Mouse (Mus musculus) left cerebral cortex, adult 8-10 months (tissue): ENCODE data around the gene Slc9a9. TPM values are rescaled to one million over a fixed set of nuclear protein-coding genes. Genes with fewer than 3 reads are reported as not detected.
A peak's percentile ranks its signal among the peaks of the same experiment; 100 is the strongest.

Experiments used
- DNase-seq, 2 experiments: peaks; one replicate each; pipeline ENCODE4 v3.0.0; 2022; ENCODE audit warnings: low spot score in 2 of 2
- total RNA-seq, 4 experiments: library from RNA; stranded (reverse); gene quantifications; 2 replicates each; pipeline ENCODE4 v1.2.4; 2022

Gene Slc9a9
- total RNA-seq, 4 experiments from 2014 or later, result 20.8 to 27.9 (median 24.4) TPM

DNA sequence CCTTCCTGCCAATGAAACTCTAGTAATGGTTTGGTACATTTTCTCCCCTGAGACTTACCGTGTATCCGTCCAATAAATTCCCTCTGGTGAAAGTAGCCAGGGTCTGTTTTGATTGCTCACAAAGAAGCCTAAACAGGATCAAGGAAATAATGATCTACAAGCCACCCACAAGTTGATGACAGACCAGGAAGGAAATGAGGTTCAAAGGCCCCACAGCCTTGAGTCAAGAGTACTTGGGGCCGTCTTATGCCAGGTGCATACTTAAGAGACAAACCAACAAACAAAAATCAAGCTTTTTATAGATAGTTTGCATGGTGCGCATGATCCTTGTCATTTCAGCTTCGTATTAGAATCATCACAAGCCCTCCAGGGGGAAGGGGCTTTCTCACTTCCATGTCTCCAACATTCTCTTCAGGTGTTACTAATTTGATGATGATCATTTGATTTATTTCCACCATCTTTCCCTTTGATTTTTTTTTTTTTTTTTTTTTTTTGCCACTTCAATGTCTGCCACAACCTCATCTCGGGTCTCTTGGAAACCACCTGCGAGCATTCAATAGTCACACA lies 275.9 kb downstream of the Slc9a9 start:
- DNase-seq, result no peak

DNA sequence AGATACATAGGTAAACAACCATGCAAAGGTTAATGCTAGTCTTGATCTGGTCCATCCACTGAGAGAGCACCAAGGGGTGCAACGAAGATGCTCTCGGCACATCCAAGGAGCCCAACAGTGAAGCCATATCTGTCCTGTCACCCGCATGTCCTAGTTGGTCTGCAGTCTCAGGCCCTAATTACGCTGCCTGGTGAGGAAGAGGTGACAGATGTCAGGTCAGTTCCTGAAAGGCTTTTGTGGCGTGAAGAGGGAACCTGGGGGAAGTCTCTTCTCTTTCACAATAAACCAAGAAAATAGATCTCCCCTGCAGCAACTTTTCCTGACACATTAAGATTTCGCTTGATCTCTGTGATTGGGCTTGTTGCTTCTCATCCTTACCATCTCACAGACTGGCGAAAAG lies 277.5 kb downstream of the Slc9a9 start:
- no peak for DNase-seq

DNA sequence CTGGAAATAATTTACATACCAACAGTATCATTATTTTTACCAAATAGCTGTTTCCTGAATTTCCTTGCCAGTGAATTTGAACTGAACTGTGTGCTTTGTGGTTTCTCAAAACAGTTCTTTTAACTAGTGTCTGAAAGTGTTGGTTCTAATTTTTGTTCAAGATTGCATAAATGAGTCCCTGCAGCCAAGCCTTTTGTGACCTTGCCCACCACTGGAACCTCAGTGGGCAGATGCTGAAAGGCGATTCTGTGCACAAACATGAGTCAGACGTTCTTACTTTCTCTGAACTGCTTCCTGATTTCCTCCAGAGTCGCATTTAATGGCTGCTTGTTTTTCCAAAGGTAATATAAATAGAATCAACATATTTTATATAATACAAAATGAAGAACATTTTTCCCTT lies 281.0 kb downstream of the Slc9a9 start:
- DNase-seq, result peak in 1 of 2 experiments; percentile 26

DNA sequence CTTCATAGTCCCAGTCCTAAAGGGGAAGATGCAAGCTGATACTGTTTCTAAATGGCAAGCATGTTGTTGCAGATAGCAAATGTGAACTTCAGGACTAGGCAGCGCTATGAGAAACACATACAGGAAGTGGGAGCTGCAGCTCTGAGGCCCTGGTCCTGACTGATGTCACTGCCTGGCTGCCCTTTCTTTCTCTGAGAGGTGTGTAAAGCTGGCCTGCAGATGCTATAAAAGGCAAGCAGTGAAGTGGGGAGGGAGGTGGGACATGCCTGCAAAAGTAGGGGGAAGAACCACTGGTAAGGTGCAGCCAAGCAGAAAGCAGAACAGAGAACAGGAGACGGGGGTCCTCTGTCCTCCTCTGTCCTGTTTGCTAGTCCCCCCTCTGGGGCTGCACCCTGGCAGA lies 285.9 kb downstream of the Slc9a9 start:
- DNase-seq, result no peak

DNA sequence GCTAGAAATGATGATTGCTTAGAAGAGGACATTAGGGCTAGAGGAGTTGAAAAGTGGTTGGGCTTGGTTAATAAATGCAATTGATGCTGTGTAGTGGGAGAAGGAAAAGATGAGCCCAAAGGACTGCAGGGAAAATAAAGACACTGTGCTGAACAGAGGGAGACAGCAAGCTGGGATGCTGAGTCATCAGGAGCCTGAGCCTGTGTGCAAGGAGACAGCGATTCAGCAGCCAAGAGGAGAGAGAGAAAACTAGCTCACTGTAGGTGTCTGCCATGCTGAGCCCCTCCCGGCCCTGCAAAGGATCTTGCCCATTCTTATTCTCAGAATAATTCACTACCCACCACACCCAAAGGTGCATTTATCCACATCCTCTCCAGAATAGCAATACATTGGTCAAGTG lies 288.7 kb downstream of the Slc9a9 start:
- peak in 1 of 2 experiments; percentile 60 for DNase-seq

DNA sequence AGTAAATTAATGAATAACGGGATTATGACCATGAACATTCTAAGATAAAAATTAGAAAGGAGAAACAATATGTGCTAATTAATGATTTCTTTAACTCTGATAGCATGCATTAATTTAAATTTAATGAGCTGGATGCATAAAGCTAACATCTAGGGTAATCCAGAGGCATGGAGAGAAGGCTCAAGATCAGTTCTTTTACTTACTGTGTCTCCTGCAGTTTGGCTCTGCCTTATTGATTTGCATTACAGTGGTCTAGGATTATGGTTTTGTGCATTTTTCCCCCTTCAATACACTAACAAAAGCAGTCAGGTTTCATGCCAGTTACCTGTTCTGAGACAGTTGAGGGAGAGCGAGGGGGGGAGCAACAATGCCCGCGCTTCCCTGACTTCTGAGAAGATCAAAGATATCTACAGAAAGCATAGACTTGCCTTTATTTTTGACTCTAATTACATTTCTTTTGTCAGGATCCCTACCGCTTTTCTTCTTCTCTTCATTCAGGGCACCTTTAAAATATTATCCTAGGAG lies 298.9 kb downstream of the Slc9a9 start:
- DNase-seq, result no peak

DNA sequence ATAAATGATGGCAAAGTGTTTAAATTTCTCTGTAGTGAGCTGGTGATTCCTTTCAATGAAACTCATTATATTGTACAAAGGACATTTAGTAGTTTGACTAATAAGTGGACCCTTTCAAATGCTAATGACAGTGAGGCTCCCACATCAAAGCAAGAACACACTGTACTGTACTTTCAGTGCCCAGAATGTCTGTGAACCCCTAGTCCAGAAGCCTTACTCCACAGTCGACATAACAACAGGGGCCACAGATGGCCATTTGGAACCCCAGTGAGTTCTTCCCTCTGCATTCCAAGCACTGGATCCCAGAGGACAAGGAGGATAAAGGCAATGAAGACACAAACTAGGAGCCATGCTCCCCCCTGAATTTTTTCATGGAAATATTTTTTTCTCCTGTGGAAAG lies 299.4 kb downstream of the Slc9a9 start:
- DNase-seq, result peak in 1 of 2 experiments; percentile 19

DNA sequence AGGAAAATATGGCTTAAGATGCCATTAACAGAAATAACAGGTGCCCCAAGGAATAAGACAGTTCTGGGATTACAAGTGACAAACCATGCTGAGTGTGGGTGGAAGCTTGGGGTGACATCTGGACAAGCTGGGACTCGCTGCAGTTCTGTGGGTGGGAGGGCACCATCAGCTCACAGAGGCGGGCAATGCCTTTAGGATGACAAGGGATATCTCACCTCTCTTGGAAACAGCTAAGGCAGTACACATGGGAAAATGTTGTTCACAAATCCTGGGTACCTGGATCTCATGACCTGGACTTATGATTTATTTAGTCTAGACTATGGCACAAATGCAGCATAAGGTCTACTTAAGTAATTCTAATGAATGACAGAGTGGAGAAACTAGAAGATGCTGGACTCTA lies 302.3 kb downstream of the Slc9a9 start:
- DNase-seq, result peak in 1 of 2 experiments; percentile 69

DNA sequence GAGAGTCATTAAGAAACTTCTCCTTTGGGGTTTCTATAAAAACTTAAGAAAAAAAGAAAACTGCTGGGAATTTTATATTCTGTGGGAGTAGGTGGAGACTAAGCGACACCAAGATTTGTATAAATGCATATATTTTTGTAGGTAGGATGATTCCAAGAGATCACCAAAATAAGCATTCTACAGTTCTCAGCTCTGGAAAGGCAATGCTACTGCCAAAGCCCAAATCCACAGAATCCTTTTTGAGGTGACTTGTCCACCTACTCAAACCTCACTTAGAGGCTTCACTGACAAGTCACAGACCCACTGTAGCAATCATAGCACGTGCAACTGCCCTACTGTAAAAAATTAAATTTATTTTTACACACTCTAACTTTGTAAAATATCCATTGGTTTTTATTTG lies 303.0 kb downstream of the Slc9a9 start:
- peak in 1 of 2 experiments; percentile 19 for DNase-seq

DNA sequence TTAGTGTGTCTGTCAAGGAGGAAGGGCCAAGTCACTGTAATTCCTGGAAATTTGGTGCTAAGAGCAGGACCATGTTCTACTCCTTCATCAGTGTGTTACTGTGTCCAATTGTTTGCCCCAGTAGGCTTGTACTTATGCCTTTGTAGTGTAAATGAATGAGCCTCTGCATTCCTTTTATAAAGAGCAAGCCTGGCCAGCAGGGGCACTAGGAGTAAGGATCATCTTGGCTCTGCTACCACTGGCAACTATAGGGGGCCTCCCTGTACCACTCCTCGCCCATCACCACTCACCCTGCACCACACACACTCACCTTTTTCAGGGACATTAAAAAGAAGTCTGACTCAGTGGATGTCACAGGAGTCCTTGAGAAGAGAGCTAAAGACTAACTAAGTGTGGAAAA lies 306.5 kb downstream of the Slc9a9 start:
- DNase-seq, result no peak

DNA sequence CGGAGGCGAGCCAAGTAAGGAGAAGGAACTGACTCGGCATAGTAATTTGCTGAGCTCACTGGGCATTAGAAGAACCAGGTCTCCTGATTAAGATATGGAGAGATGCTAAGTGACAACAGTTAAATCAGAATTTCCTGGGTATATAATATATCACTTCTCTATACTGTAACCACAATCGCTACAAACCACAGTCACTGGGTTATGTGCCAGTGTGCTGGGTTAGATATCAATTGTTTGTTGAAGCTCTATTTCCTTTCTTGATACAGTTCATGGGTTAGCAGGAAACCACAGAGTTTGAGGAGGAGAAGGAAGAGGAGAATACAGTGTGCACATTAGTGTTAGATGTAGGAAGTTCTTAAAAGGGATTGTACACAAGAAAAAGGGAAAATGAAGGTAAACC lies 323.9 kb downstream of the Slc9a9 start:
- no peak for DNase-seq

DNA sequence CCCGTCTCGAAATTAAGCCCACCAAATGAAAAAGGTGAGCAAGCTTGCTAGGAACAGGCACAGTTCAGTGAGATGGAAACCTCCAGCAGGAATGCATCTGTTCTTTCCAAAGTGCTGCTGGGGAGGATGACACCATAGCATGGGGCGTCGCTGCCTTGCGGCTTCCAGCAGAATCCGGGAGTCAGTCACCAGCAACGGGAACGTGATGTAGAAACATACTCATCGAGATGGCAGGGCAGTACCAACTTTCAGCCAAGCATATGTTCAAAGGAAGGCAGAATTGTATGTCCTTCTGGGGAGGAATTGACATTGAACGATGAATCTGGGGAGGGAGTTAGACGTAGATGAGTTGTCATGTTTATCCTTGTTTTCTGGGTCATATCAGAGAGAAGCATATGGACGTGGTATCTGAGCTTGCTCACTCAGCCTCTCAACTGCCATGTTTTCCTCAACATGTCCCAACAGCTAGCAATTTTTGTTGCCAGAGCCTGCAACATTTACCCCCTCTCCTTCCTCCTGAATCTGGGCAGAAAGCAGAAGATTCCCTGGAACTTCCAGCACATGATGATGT lies 350.5 kb downstream of the Slc9a9 start:
- no peak for DNase-seq

DNA sequence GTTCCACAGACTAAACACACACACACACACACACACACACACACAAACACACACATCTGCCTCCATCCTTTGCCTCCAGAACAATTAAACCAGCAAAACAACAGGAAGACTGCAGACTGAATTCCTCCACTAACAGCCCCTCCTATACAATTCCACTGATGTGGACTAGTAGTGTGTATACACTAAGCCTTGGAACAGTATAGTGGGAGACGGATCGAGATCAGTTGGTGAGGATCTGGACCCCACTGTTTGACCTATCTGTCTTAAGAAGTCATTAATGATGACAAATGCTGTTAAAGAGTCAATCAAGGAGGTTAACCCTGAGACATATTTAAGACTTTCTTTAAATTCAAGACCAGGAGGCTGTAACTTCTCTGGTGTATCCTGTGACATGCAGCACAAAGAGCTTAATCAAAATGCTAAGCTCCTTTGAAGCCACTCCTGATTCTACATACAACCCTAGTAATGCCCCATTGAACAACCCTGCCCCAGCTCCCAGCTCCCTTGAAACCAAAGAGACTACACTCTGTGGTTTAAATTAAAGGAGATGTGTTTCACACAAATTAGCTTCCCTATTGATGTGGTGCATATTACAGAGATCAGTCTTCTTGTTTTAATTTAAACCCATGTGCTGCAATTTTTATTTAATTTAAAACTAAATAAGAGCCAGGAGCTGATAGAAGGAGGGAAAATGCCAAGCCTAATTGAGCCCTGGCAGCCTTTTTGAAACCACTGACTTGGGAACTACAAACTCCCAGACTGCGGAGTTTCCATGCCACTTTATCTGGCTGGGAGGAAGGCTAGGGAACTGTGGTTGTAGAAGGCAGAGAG lies 364.6 kb downstream of the Slc9a9 start:
- no peak for DNase-seq

DNA sequence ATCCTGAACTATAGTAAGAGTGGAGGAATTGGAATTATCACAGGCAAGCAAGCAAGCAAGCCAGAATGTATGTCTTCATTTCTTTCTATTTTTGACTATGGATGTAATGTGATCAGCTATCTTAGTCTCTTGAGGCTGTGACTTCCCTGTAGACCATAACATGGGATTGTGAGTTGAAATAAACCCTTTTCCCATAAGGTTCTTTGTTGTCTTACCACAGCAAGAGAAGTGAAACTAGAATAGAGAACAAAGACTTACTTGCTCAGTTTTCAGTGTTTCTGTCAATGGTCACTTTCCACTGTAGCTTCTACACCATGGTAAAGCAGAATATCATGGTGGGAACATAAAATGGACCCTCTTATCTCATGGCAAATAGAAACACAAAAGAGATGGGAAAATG lies 366.5 kb downstream of the Slc9a9 start:
- no peak for DNase-seq

DNA sequence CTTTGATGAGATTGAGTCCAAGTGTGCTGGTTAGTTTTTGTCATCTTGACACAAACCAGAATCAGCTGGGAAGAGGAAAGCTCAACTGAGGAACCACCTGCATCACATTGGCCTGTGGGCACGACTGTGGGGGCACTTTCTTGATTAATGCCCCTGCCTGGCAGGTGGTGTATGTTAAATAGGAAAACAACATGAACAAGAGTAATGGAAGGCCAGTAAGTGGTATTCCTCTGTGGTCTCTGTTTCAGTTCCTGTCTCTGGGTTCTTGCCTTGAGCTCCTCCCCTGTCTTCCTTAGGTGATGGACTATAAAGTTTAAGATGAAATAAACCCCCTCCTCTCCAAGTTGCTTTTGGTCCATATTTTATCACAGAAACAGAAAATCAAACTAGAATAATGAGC lies 372.7 kb downstream of the Slc9a9 start:
- DNase-seq, result no peak

DNA sequence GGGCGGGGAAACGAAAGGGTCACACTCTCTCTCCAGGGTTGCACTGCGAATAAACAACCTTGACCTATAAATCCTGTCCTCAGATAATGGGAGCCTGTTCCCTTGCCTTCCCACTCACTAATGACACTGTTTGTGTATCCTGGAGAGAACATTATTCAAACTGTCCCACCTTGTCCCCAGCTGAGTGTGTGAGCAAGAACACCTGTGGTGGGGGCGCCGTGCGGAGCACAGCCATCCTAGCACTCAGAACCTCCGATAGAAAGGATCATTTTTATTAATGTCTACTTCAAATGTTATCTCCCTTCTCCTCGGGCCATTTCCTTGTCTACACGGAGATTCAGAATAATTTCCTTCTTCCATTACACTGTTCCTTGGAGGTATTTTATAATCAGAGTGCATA lies 382.5 kb downstream of the Slc9a9 start:
- DNase-seq, result no peak

DNA sequence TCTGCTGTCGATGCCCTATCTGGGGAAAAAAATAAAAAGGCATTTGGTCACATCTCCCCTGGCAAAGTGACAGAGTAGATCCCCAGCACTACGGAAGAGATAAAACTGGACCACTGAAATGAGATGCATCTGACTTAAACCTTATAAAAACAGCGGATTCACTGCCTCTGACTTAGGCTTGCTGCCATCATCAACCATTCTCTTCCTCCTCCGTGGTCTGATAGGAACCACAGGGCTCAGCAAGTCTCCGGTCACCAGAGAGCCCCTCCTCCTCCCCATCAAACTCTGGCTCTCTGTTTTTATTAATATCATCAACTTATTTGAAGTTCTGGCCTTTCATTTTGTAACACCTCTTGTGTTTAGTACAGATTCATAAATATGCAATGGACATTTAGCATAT lies 383.5 kb downstream of the Slc9a9 start:
- DNase-seq, result no peak

DNA sequence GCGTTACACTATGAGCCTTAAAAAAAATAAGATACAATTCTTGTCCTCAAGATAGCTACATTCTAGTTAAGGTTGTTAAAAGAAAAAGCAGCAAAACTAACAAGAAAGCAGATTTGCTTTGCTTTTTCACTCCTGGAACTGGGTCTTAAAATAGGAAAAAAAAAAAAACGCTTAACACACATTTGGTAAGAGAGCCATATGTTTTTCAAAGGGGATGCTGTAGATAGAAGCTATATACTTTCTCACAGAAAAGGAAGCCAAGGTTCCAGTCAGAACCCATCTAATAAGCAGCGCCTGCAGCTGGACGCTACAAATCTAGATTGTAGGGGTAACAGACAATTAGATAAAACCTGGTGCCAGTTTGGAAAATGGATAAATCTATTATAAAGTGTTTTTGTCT lies 386.1 kb downstream of the Slc9a9 start:
- DNase-seq, result no peak

DNA sequence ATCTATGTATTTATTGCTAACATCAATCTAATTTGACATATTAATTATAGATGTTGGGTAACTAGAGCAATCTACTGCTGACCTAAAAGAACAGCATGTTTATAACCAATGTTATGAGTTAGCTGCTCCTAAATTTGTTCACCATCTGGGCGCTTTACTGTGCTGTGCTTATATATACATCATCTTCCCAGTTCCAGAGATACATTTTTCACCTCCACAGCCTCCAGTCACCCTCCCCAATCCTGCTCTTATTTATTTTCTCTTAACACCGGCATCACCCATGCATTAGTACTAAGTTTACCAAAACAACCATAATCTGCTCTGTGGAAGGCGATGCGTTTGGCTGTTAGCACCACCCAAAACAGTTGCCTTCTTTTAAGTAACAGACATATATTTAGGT lies 391.0 kb downstream of the Slc9a9 start:
- no peak for DNase-seq

DNA sequence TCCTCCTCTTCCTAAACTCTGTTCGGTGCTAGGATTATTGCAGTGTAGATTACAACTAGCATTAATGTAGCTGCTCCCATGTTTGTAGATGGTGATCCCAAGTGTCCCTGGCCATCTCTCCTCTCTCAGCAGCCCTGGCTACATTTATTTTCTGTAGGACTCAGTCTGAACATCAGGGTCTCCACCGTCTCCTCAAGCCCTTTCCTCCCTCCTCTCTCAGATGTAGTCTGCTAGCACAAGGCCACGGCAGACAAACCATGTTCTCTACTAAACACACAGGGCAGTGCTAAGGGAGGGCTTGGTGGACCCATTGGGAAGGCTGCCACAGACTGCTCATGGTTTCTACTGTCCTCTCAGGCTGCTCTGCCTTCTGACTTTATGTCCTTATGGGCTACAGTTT lies 397.3 kb downstream of the Slc9a9 start:
- DNase-seq, result no peak

DNA sequence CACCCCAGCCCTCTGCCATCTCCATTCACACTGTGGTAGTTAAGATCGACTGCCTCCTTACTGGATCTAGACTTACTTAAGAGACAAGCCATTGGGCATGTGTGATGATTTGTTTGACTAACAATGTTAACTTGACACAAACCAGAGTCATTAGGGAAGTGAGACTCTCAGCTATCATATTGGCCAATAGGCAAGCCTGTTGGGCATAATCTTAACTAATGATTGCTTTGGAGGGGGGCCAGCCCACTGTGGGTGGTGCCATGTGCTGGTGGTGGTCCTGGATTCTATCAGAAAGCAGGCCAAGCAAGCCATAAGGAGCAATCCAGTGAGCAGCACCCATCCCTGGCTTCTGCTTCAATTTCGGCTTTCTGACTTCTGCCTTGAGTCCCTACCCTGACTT lies 398.8 kb downstream of the Slc9a9 start:
- DNase-seq, result no peak

DNA sequence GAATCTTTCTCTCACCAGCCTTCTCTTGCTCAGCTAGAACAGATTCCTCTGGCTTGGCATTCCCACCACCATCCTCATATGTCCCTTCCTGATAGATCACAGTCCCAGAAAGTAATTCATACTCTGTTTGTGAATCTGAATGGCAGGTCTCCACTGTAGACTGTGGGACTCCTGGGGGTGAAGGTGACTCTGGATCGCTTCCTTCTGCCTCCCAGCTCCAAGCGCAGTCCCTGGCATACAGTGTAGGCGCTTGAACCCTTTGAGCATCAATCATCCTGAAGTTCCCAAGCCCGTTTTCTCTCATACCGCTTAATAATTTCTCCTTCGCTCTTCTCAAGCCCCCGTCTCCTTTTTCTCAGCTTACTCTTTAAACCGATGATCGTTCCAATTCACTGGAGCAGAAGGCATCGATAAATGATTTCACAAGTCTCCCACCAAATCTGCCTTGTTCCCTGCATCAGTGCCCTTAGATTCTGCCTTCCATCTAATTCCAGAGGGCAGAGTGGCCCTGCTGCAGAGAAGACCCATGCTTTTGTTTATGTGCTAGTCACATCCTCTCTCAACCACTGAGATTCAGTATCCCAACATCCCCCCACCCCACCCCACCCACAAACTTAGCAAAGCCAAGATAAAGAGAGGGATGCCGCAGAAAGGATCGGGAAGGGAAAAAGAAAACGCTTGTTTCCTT lies 401.3 kb downstream of the Slc9a9 start:
- DNase-seq, result no peak
